Mouse (Mus musculus) ES-Bruce4 (cell line): ENCODE measurements around the gene Ptges2. TPM values are rescaled to one million over a fixed set of nuclear protein-coding genes. Genes with fewer than 3 reads are reported as not detected.

ENCODE experiments used
- H3K27ac ChIP-seq: 2 replicates; pipeline ENCODE4 v1.5.1; 2012; ENCODE audit warnings: low read length, inconsistent platforms; ENCODE audit not compliant: insufficient read depth
- H3K27me3 ChIP-seq: 2 replicates; pipeline ENCODE4 v1.6.1; 2012; ENCODE audit warnings: mild to moderate bottlenecking, low read length, inconsistent platforms; ENCODE audit not compliant: control insufficient read depth, poor library complexity, insufficient read depth, severe bottlenecking
- H3K36me3 ChIP-seq: 2 replicates; pipeline ENCODE4 v1.6.1; 2012; ENCODE audit warnings: inconsistent platforms, mild to moderate bottlenecking, low read length, moderate library complexity; ENCODE audit not compliant: control insufficient read depth, poor library complexity, insufficient read depth, severe bottlenecking
- H3K4me1 ChIP-seq: one replicate; pipeline ENCODE4 v1.8.1; 2011; ENCODE audit warnings: low read length; ENCODE audit not compliant: control insufficient read depth, insufficient read depth
- H3K4me3 ChIP-seq: 2 replicates; pipeline ENCODE4 v1.5.1; 2011; ENCODE audit warnings: low read depth, mild to moderate bottlenecking, low read length
- H3K9ac ChIP-seq: 2 replicates; pipeline ENCODE4 v1.6.1; 2012; ENCODE audit warnings: low read depth, mild to moderate bottlenecking, inconsistent platforms; ENCODE audit not compliant: poor library complexity, severe bottlenecking
- H3K9me3 ChIP-seq: replicated peaks from 2 replicates; pipeline ENCODE4 v1.6.1; 2012; ENCODE audit warnings: mild to moderate bottlenecking, low read length, inconsistent platforms; ENCODE audit not compliant: control insufficient read depth, poor library complexity, insufficient read depth, severe bottlenecking
- CTCF ChIP-seq: IDR thresholded peaks from one replicate; pipeline ENCODE4 v1.8.1; 2011; ENCODE audit warnings: low read depth, low read length
- EP300 ChIP-seq: IDR thresholded peaks from 2 replicates; pipeline ENCODE4 v1.6.1; 2011; ENCODE audit warnings: low read depth, low read length; ENCODE audit not compliant: insufficient read depth
- POLR2A ChIP-seq: IDR thresholded peaks from one replicate; pipeline ENCODE4 v1.8.1; 2011; ENCODE audit warnings: low read length; ENCODE audit not compliant: insufficient read depth
- polyA plus RNA-seq: library from polyadenylated mRNA; stranded (reverse); fragments of >200 nt; gene quantifications from 2 replicates; pipeline ENCODE4 v1.2.4, GENCODE M21; 2011; ENCODE audit warnings: low read depth; ENCODE audit not compliant: missing spikeins, insufficient read depth, insufficient read length

Ptges2 gene
- polyA plus RNA-seq, 1 experiment = 22.2 TPM

GRCm38 (mm10) chr2:32420647-32421046 is 25.0 kb downstream of the Ptges2 start:
- H3K9ac ChIP-seq = no peak overlapping the region
- TF ChIP-seq CTCF (no peak), EP300 (no peak), POLR2A (no peak)
- no peak overlapping the region for H3K27ac ChIP-seq
- H3K36me3 ChIP-seq = peaks cover 11% of the 10 kb centered on the region
- no peaks in the 10 kb centered on the region for H3K9me3 ChIP-seq
- H3K4me3 ChIP-seq = no peak overlapping the region
- no peaks in the 10 kb centered on the region for H3K4me1 ChIP-seq
- no peaks in the 10 kb centered on the region for H3K27me3 ChIP-seq

GRCm38 (mm10) chr2:32421851-32422251 is 26.2 kb downstream of the Ptges2 start:
- TF ChIP-seq POLR2A (no peak), CTCF (no peak), EP300 (no peak)
- H3K9ac ChIP-seq = no peak overlapping the region
- no peaks in the 10 kb centered on the region for H3K27me3 ChIP-seq
- H3K4me3 ChIP-seq = no peak overlapping the region
- H3K27ac ChIP-seq = no peak overlapping the region
- no peaks in the 10 kb centered on the region for H3K4me1 ChIP-seq
- no peaks in the 10 kb centered on the region for H3K9me3 ChIP-seq
- H3K36me3 ChIP-seq = 0 out of 2 replicates have a peak, but pooled peaks cover 6% of the 10 kb centered on the region

DNA sequence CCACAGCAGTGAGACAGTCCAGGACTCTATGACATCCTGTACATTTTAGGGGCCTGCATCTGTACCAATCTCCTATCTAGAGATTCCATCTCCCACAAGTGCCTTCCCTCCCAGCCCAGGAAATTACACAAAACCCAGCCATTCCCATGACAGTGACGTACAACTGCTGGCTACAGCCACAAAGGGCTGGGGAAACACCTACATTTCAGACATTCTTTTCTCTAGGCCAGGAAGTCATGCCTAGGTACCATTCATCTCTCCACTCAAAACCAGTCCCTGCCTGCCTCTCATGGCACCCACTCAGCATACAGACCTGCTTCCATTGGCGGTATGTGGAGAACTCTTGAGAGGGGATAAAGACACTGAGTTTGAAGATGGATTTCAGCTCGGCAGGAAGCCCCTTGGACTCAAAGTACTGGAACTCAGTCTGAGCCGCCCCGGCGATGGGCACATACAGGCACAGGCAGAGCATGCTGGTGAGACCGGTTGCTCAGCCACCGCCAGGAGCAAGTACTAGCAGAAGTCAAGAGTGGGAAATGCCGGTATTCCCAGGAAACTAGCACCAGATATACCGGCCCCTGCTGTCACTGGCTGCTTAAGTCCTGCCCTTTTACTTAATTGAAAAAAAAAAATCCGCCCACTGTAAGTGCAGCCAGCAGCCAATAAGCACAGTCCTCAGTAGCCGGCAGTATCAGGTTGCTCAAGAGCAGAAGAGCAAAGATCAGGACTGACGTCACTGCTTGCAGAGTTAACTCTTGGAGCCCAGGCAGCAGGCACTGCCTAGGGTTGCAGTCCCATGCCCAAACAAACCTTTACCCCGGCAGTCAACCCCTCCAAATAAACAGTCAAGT is 28.0 kb downstream of the Ptges2 start:
- Histone ChIP-seq H3K9ac (no peak overlapping the region), H3K4me1 (no peaks in the 10 kb centered on the region), H3K27ac (no peak overlapping the region), H3K27me3 (no peaks in the 10 kb centered on the region), H3K9me3 (no peaks in the 10 kb centered on the region), H3K4me3 (peak overlapping the region; percentile 38), H3K36me3 (no peaks in the 10 kb centered on the region)
- no peak for TF ChIP-seq POLR2A
- no peak for TF ChIP-seq CTCF
- TF ChIP-seq EP300 = no peak

DNA sequence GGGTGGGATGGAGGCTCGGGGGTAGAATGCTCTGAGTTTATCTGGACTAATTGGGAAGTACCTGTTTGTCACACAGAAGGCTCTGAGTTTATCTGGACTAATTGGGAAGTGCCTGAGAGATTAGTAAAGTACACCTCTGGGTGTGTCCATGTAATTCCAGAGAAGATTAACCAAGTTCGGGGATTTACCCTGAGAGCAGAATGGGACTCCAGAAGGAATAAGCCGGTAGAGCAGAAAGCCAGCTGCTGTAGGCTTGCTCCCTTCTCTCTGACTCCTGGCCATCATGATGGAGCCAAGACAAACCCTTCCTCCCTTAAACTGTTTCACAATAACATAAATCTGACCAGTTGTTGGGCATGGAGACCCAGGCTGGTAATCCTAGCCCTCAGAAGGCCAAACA is 29.1 kb downstream of the Ptges2 start:
- H3K27me3 ChIP-seq = no peaks in the 10 kb centered on the region
- H3K4me1 ChIP-seq = no peaks in the 10 kb centered on the region
- no peak overlapping the region for H3K9ac ChIP-seq
- H3K36me3 ChIP-seq = no peaks in the 10 kb centered on the region
- H3K27ac ChIP-seq = no peak overlapping the region
- no peak overlapping the region for H3K4me3 ChIP-seq
- H3K9me3 ChIP-seq = no peaks in the 10 kb centered on the region
- TF ChIP-seq EP300 (no peak), CTCF (no peak), POLR2A (no peak)

DNA sequence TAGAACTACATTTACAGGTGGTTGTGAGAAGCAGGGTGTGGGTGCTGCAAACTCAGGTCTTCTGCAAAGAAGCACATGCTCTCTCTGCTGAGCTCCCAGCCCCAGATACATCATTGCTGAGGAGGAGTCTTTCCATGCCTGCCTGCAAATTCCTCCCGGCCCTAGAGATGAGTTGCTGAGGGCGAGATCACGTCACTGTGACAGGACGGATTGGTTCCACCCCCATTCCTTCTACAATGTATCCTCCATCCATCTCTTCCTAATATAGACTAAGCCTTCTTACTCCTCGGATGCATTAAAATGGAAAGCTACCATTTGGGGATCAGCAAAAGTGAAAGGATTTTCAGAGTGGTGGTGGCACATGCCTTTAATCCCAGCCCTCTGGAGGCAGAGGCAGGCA is 29.9 kb downstream of the Ptges2 start:
- no peak overlapping the region for H3K27ac ChIP-seq
- no peaks in the 10 kb centered on the region for H3K27me3 ChIP-seq
- no peaks in the 10 kb centered on the region for H3K9me3 ChIP-seq
- H3K4me1 ChIP-seq = no peaks in the 10 kb centered on the region
- TF ChIP-seq EP300 (no peak), POLR2A (no peak), CTCF (no peak)
- no peaks in the 10 kb centered on the region for H3K36me3 ChIP-seq
- no peak overlapping the region for H3K4me3 ChIP-seq
- no peak overlapping the region for H3K9ac ChIP-seq

DNA sequence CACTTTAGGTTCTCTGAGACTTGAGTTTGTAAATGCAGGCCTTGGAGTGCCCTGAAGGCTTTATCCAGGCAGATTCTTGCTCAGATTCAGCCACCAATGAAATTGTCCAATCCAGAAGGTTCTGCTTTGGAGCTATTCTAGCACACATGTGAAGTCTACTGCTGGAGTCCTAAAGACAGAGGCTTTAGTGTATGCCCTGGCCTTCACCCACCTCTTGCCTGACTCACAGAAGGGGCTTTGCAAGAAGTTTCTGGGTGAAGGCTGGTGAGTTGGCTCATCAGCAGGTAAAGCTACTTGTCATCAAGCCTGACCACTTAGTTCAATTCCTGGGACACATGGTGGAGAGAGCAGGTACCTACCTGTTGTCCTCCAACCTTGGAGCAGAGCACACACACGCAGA is 30.4 kb downstream of the Ptges2 start:
- H3K4me1 ChIP-seq = no peaks in the 10 kb centered on the region
- H3K36me3 ChIP-seq = no peaks in the 10 kb centered on the region
- H3K4me3 ChIP-seq = no peak overlapping the region
- no peaks in the 10 kb centered on the region for H3K27me3 ChIP-seq
- no peak overlapping the region for H3K27ac ChIP-seq
- H3K9ac ChIP-seq = no peak overlapping the region
- TF ChIP-seq EP300 (no peak), CTCF (no peak), POLR2A (no peak)
- H3K9me3 ChIP-seq = no peaks in the 10 kb centered on the region
